Mouse (Mus musculus): ENCODE data around the gene Apoe. TPM values are rescaled to one million over a fixed set of nuclear protein-coding genes. Genes with fewer than 3 reads are reported as not detected.
A peak's percentile ranks its signal among the peaks of the same experiment; 100 is the strongest.

Apoe gene
- total and polyA plus RNA-seq, 2 experiments from 2014 or later: 369 to 471 TPM

DNA sequence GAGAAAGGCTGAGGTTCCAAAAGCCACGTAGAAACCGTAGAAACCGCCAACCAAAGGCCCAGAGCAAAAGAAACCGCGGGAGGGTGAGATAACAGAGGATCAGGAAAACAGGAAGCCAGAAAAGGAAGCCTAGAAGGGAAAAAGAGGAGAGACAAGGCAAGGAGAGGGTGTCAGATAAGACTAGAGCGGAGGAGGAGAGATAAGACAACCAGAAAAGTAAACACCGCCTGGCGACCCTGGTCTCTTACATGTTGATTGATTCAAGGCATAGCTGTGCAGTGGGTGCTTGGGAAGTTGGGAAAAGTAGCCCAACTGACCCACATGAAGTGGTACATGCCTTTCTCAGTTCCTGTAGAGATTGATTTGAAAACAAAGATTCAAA, 3.8 kb downstream of the Apoe start:
- Histone ChIP-seq H3K4me2 (ENCODE audit: low read depth, low read length) (no peak overlapping the region), H3K9ac (replicated peaks; ENCODE audit: low read depth, low read length) (no peak overlapping the region), H3K9me3 (replicated peaks; ENCODE audit: control insufficient read depth, low read length) (no peaks in the 10 kb centered on the region), H3K27me3 (ENCODE audit: control insufficient read depth, insufficient read depth, low read length) (no peaks in the 10 kb centered on the region), H3K36me3 (replicated peaks; ENCODE audit: control insufficient read depth, insufficient read depth, low read length) (peaks cover 6% of the 10 kb centered on the region; the same call in 1 of the 2 replicates), H3K4me1 (ENCODE audit: control insufficient read depth, insufficient read depth) (peaks cover 41% of the 10 kb centered on the region), H3K4me3 (ENCODE audit: low read depth, low read length) (no peak overlapping the region), H3K27ac (ENCODE audit: low read depth) (peak overlapping the region; percentile 63)
- ATAC-seq (ENCODE audit: insufficient read depth, low read depth) (no peak), DNase-seq (ENCODE audit: low spot score) (no peak)
- TF ChIP-seq CTCF (IDR thresholded peaks at IDR 0.05; ENCODE audit: low read depth) (no peak), EP300 (IDR thresholded peaks at IDR 0.05; ENCODE audit: low read depth) (no peak)
- WGBS: 16% methylated on average over 8 of the region's 8 CpGs

DNA sequence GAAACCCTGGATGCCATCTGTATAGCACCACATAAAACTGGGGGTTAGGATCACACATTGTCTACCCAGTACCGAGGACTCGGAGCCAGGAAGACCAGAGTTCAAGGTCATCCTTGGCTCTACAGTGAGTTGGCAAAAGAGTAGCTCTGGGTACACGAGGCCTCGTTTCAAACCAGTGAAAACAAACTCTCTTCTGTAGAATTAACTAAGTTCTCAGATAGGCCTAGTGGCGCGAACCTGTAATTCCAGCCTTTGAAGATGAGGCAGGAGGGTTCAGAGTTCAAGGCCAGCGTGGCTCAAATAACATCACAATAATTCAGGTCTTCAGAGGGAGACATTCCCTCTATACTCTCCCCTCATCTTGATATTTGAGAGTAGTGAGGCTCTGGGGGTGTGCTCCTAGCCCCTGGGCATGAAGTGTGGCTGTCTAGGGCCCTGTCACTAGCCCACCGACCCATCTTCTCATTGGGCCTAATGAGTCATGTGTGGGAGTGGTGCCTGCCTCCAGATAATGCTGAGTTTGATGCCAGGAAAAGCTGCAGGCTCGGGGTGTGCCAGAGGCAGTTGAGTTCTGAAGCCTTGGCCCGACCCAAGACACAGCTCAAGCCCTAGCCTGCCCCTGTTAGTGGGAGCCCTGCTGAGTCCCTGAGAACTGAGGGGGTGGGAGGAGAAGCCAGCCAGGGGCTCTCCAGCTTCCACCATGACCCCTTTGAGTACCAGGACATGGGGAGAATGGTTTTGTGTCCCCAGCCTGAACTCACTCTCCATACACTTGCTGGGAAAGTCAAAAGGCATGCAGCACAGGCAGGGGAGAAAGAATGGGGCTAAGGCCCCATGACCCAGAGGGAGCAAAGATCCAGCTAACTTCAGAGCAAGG, 4.4 kb downstream of the Apoe start:
- DNase-seq (ENCODE audit: low spot score) (no peak), ATAC-seq (ENCODE audit: insufficient read depth, low read depth) (no peak)
- H3K27ac ChIP-seq (ENCODE audit: low read depth): peak overlapping the region; percentile 63
- H3K9me3 ChIP-seq (replicated peaks; ENCODE audit: control insufficient read depth, low read length): no peaks in the 10 kb centered on the region
- H3K27me3 ChIP-seq (ENCODE audit: control insufficient read depth, insufficient read depth, low read length): no peaks in the 10 kb centered on the region
- H3K4me2 ChIP-seq (ENCODE audit: low read depth, low read length): no peak overlapping the region
- H3K4me1 ChIP-seq (ENCODE audit: control insufficient read depth, insufficient read depth): peaks cover 36% of the 10 kb centered on the region
- TF ChIP-seq EP300 (IDR thresholded peaks at IDR 0.05; ENCODE audit: low read depth): no peak
- no peak for TF ChIP-seq CTCF (IDR thresholded peaks at IDR 0.05; ENCODE audit: low read depth)
- no peak overlapping the region for H3K4me3 ChIP-seq (ENCODE audit: low read depth, low read length)
- H3K36me3 ChIP-seq (replicated peaks; ENCODE audit: control insufficient read depth, insufficient read depth, low read length): peaks cover 6% of the 10 kb centered on the region; the same call in 1 of the 2 replicates
- H3K9ac ChIP-seq (replicated peaks; ENCODE audit: low read depth, low read length): no peak overlapping the region
- 64% methylated on average over 10 of the region's 10 CpGs for WGBS

DNA sequence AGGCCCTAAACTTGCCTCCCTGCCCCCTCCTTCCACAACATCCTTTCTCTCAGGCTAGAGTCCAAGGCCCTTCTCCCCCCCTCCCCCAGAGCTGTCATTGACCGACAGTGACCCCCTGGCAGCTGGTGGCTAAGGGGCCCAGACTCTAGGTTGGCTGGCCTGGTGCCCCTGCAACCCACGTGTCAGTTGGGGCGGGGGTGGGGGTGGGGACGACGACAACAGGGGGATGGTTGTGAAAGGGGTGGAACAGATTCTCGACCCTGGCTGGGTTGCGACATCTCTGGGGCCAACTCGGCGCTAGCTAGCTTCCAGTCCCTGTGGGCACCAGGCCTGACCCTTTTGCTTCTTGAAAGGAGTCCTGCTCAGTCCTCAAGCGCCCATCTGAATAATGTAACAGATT, 5.6 kb downstream of the Apoe start:
- H3K9ac ChIP-seq (replicated peaks; ENCODE audit: low read depth, low read length): no peak overlapping the region; the same call in 1 of the 2 replicates
- ATAC-seq (ENCODE audit: insufficient read depth, low read depth) (peak; percentile 58), DNase-seq (ENCODE audit: low spot score) (peak; percentile 51)
- H3K27ac ChIP-seq (ENCODE audit: low read depth): peak overlapping the region; percentile 63
- no peaks in the 10 kb centered on the region for H3K27me3 ChIP-seq (ENCODE audit: control insufficient read depth, insufficient read depth, low read length)
- TF ChIP-seq EP300 (IDR thresholded peaks at IDR 0.05; ENCODE audit: low read depth) (no peak), CTCF (IDR thresholded peaks at IDR 0.05; ENCODE audit: low read depth) (no peak)
- H3K36me3 ChIP-seq (replicated peaks; ENCODE audit: control insufficient read depth, insufficient read depth, low read length): peaks cover 6% of the 10 kb centered on the region; the same call in 1 of the 2 replicates
- no peaks in the 10 kb centered on the region for H3K9me3 ChIP-seq (replicated peaks; ENCODE audit: control insufficient read depth, low read length)
- H3K4me3 ChIP-seq (ENCODE audit: low read depth, low read length): no peak overlapping the region
- H3K4me1 ChIP-seq (ENCODE audit: control insufficient read depth, insufficient read depth): peaks cover 24% of the 10 kb centered on the region
- no peak overlapping the region for H3K4me2 ChIP-seq (ENCODE audit: low read depth, low read length)
- WGBS: 24% methylated on average over 10 of the region's 10 CpGs

DNA sequence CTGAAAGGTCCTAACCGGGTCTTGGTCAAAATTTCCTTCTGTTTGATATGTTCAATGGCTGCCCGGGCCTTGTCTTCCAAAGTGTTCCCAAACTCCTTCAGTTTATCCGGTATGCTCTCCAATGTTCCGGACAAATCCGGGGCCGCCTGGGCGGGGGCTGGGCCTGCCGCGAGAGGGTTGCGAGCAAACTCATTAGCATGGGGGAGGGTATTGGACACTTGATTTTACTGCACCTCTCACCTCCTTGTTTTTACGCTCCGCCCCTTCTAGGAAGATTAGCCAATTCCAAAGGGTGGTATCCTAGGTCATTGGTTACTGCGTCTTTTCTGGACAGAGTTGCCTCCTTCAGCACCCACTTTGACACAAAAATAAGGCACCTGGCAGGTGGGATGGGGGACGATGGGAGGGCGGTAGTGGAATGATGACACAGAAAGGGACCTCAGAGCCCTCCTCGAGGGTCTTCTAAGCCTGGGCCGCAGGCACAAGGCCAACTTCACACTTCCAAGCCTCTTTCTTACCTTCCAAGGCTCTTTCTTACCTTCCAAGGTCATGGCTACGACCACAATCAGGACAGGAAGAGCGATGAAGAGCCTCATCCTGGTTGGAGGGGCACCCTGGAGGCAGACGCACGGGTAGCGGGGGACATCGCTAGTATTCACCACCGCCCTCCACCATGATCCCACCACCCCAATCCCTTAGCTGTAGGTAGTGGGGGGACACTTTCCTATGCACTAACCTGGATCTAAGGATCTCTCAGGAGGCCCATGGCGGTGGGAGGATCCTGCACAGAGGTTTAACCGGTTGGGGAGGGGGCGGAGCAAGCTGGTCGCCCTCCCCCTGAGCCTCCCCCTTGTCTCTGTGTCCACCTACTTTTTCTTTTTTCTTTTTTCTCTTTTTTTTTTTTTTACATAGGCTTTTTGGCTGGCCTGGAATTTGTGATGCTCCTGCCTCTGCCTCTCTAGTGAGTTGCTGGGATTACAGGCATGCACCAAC, 6.8 kb downstream of the Apoe start, which contains the start of gene Apoc1:
Gene Apoc1 (minus strand): TSS at position 788 of the 993 bp plus-strand sequence.
- Histone ChIP-seq H3K4me2 (ENCODE audit: low read depth, low read length) (no peak within 1 kb of the TSS), H3K4me1 (ENCODE audit: control insufficient read depth, insufficient read depth) (peaks cover 18% of the 10 kb centered on the region), H3K27ac (ENCODE audit: low read depth) (peak within 1 kb of the TSS; percentile 63), H3K4me3 (ENCODE audit: low read depth, low read length) (no peak within 1 kb of the TSS), H3K27me3 (ENCODE audit: control insufficient read depth, insufficient read depth, low read length) (no peaks in the 10 kb centered on the region), H3K9ac (replicated peaks; ENCODE audit: low read depth, low read length) (no peak within 1 kb of the TSS; the same call in 1 of the 2 replicates), H3K36me3 (replicated peaks; ENCODE audit: control insufficient read depth, insufficient read depth, low read length) (peaks cover 6% of the 10 kb centered on the region; the same call in 1 of the 2 replicates), H3K9me3 (replicated peaks; ENCODE audit: control insufficient read depth, low read length) (no peaks in the 10 kb centered on the region)
- TF ChIP-seq EP300 (IDR thresholded peaks at IDR 0.05; ENCODE audit: low read depth) (no peak), CTCF (IDR thresholded peaks at IDR 0.05; ENCODE audit: low read depth) (no peak)
- no peak for ATAC-seq (ENCODE audit: insufficient read depth, low read depth)
- WGBS: 56% methylated on average over 28 of the region's 28 CpGs
- no peak for DNase-seq (ENCODE audit: low spot score)

DNA sequence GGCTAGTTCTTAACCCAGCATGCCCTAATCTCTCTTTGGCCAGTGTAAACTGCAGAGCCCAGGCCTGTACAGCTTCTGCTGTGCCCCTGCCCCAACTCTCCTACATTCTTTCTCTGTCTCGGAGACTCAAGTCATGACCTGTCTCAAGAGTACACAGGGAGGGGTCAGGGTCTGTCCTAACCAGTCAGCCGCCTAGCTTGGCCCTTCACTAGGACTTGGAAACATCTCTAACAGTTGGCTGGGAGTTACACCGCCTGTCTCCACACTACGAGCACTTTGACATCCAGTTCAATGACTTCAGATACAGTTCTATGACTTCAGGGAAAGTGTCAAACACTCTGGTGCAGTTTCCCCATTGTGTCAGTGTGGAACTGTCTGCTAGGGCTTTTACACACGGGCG, 7.6 kb downstream of the Apoe start:
- Histone ChIP-seq H3K9ac (replicated peaks; ENCODE audit: low read depth, low read length) (no peak overlapping the region), H3K27me3 (ENCODE audit: control insufficient read depth, insufficient read depth, low read length) (no peaks in the 10 kb centered on the region), H3K9me3 (replicated peaks; ENCODE audit: control insufficient read depth, low read length) (no peaks in the 10 kb centered on the region), H3K4me2 (ENCODE audit: low read depth, low read length) (no peak overlapping the region), H3K36me3 (replicated peaks; ENCODE audit: control insufficient read depth, insufficient read depth, low read length) (peaks cover 2% of the 10 kb centered on the region; the same call in 1 of the 2 replicates), H3K27ac (ENCODE audit: low read depth) (no peak overlapping the region), H3K4me1 (ENCODE audit: control insufficient read depth, insufficient read depth) (peaks cover 18% of the 10 kb centered on the region), H3K4me3 (ENCODE audit: low read depth, low read length) (no peak overlapping the region)
- DNase-seq (ENCODE audit: low spot score): no peak
- TF ChIP-seq CTCF (IDR thresholded peaks at IDR 0.05; ENCODE audit: low read depth) (no peak), EP300 (IDR thresholded peaks at IDR 0.05; ENCODE audit: low read depth) (no peak)
- ATAC-seq (ENCODE audit: insufficient read depth, low read depth): no peak
- WGBS: 71% methylated on average over 6 of the region's 6 CpGs
